Mouse (Mus musculus): ENCODE results near the gene Mark3. TPM values are rescaled to one million over a fixed set of nuclear protein-coding genes. Genes with fewer than 3 reads are reported as not detected.

The Mark3 gene
- polyA plus RNA-seq, 1 experiment from 2014 or later: 75.6 TPM

GRCm38 (mm10) chr12:111694271-111694781, 120.0 kb downstream of the Mark3 start:
- H3K4me2 ChIP-seq (replicated peaks): peak overlapping the region; percentile 48
- no peaks in the 10 kb centered on the region for H3K27me3 ChIP-seq
- 2% methylated on average over 12 of the region's 12 CpGs for WGBS
- peak overlapping the region; percentile 99 for H3K27ac ChIP-seq (replicated peaks)
- peak overlapping the region; percentile 13 for H3K4me3 ChIP-seq
- peak; percentile 7 for ATAC-seq (ENCODE audit: low FRiP score, low read depth)
- H3K9ac ChIP-seq (replicated peaks): peak overlapping the region; percentile 16
- no peaks in the 10 kb centered on the region for H3K36me3 ChIP-seq
- no peaks in the 10 kb centered on the region for H3K9me3 ChIP-seq
- peaks cover 65% of the 10 kb centered on the region for H3K4me1 ChIP-seq

- Histone ChIP-seq H3K27me3 (no peaks in the 10 kb centered on the region), H3K9me3 (no peaks in the 10 kb centered on the region), H3K27ac (replicated peaks) (peak overlapping the region; percentile 99), H3K36me3 (no peaks in the 10 kb centered on the region), H3K4me3 (peak overlapping the region; percentile 13; the same call in 1 of the 2 replicates), H3K4me2 (replicated peaks) (peak overlapping the region; percentile 48), H3K9ac (replicated peaks) (peak overlapping the region; percentile 16), H3K4me1 (peaks cover 62% of the 10 kb centered on the region)
- ATAC-seq (ENCODE audit: low FRiP score, low read depth): peak; percentile 42
- 27% methylated on average over 13 of the region's 13 CpGs for WGBS
Measured at GRCm38 (mm10) chr12:111694880-111695804, 120.8 kb downstream of the Mark3 start.

GRCm38 (mm10) chr12:111696239-111696638, 121.9 kb downstream of the Mark3 start:
- H3K9me3 ChIP-seq: no peaks in the 10 kb centered on the region
- no peaks in the 10 kb centered on the region for H3K36me3 ChIP-seq
- H3K27ac ChIP-seq (replicated peaks): peak overlapping the region; percentile 99
- 0 out of 2 replicates have a peak overlapping the region, but pooled peaks have one; percentile 12 for H3K9ac ChIP-seq (replicated peaks)
- no peak overlapping the region for H3K4me3 ChIP-seq
- WGBS: 17% methylated on average over 6 of the region's 6 CpGs
- H3K27me3 ChIP-seq: no peaks in the 10 kb centered on the region
- peaks cover 51% of the 10 kb centered on the region for H3K4me1 ChIP-seq
- ATAC-seq (ENCODE audit: low FRiP score, low read depth): no peak
- H3K4me2 ChIP-seq (replicated peaks): no peak overlapping the region

- H3K27me3 ChIP-seq: no peaks in the 10 kb centered on the region
- no peak for ATAC-seq (ENCODE audit: low FRiP score, low read depth)
- 0 out of 2 replicates have a peak overlapping the region, but pooled peaks have one; percentile 28 for H3K9ac ChIP-seq (replicated peaks)
- H3K9me3 ChIP-seq: no peaks in the 10 kb centered on the region
- 71% methylated on average over 4 of the region's 4 CpGs for WGBS
- H3K36me3 ChIP-seq: no peaks in the 10 kb centered on the region
- no peak overlapping the region for H3K27ac ChIP-seq (replicated peaks)
- peaks cover 36% of the 10 kb centered on the region for H3K4me1 ChIP-seq
- H3K4me2 ChIP-seq (replicated peaks): no peak overlapping the region
- no peak overlapping the region for H3K4me3 ChIP-seq
Measured at GRCm38 (mm10) chr12:111697708-111698107, 123.4 kb downstream of the Mark3 start.

GRCm38 (mm10) chr12:111698346-111698913, 124.1 kb downstream of the Mark3 start:
- H3K9ac ChIP-seq (replicated peaks): 0 out of 2 replicates have a peak overlapping the region, but pooled peaks have one; percentile 28
- H3K27me3 ChIP-seq: no peaks in the 10 kb centered on the region

GRCm38 (mm10) chr12:111699542-111699941, 125.2 kb downstream of the Mark3 start:
- Histone ChIP-seq H3K9ac (replicated peaks) (no peak overlapping the region), H3K27me3 (no peaks in the 10 kb centered on the region), H3K4me3 (no peak overlapping the region), H3K4me2 (replicated peaks) (no peak overlapping the region), H3K36me3 (no peaks in the 10 kb centered on the region), H3K4me1 (peaks cover 18% of the 10 kb centered on the region), H3K27ac (replicated peaks) (no peak overlapping the region), H3K9me3 (no peaks in the 10 kb centered on the region)
- ATAC-seq (ENCODE audit: low FRiP score, low read depth): no peak
- 80% methylated on average over 4 of the region's 4 CpGs for WGBS

More at GRCm38 (mm10) chr12:111698346-111698913, 124.1 kb downstream of the Mark3 start:
- Histone ChIP-seq H3K4me3 (no peak overlapping the region), H3K4me2 (replicated peaks) (no peak overlapping the region), H3K4me1 (peaks cover 29% of the 10 kb centered on the region), H3K36me3 (no peaks in the 10 kb centered on the region), H3K9me3 (no peaks in the 10 kb centered on the region), H3K27ac (replicated peaks) (no peak overlapping the region)
- no peak for ATAC-seq (ENCODE audit: low FRiP score, low read depth)
- WGBS: 90% methylated on average over 6 of the region's 6 CpGs

- Histone ChIP-seq H3K9me3 (no peaks in the 10 kb centered on the region), H3K27ac (replicated peaks) (no peak overlapping the region), H3K4me1 (peaks cover 3% of the 10 kb centered on the region), H3K9ac (replicated peaks) (0 out of 2 replicates have a peak overlapping the region, but pooled peaks have one; percentile 20), H3K27me3 (no peaks in the 10 kb centered on the region), H3K4me3 (no peak overlapping the region), H3K4me2 (replicated peaks) (no peak overlapping the region), H3K36me3 (peaks cover 6% of the 10 kb centered on the region; the same call in 1 of the 2 replicates)
- no peak for ATAC-seq (ENCODE audit: low FRiP score, low read depth)
- WGBS: 73% methylated on average over 9 of the region's 9 CpGs
Measured at GRCm38 (mm10) chr12:111700920-111701458, 126.7 kb downstream of the Mark3 start.

GRCm38 (mm10) chr12:111703301-111703700, 129.0 kb downstream of the Mark3 start:
- Histone ChIP-seq H3K4me2 (replicated peaks) (no peak overlapping the region), H3K9ac (replicated peaks) (no peak overlapping the region), H3K4me1 (no peaks in the 10 kb centered on the region; the same call in 1 of the 2 replicates), H3K36me3 (peaks cover 24% of the 10 kb centered on the region; the same call in 1 of the 2 replicates), H3K4me3 (no peak overlapping the region), H3K27ac (replicated peaks) (no peak overlapping the region), H3K9me3 (no peaks in the 10 kb centered on the region), H3K27me3 (no peaks in the 10 kb centered on the region)
- WGBS: 84% methylated on average over 3 of the region's 3 CpGs
- ATAC-seq (ENCODE audit: low FRiP score, low read depth): no peak

- no peaks in the 10 kb centered on the region for H3K27me3 ChIP-seq
- no peak overlapping the region for H3K4me2 ChIP-seq (replicated peaks)
- H3K4me3 ChIP-seq: no peak overlapping the region
- H3K9me3 ChIP-seq: no peaks in the 10 kb centered on the region
- H3K4me1 ChIP-seq: no peaks in the 10 kb centered on the region; the same call in 1 of the 2 replicates
- ATAC-seq (ENCODE audit: low FRiP score, low read depth): no peak
- 0 out of 2 replicates have a peak overlapping the region, but pooled peaks have one; percentile 11 for H3K27ac ChIP-seq (replicated peaks)
- H3K9ac ChIP-seq (replicated peaks): no peak overlapping the region
- WGBS: 65% methylated on average over 9 of the region's 9 CpGs
- H3K36me3 ChIP-seq: peaks cover 36% of the 10 kb centered on the region
Measured at GRCm38 (mm10) chr12:111704609-111705008, 130.3 kb downstream of the Mark3 start.

- H3K4me1 ChIP-seq: no peaks in the 10 kb centered on the region; the same call in 1 of the 2 replicates
- H3K27ac ChIP-seq (replicated peaks): no peak overlapping the region
- H3K9me3 ChIP-seq: no peaks in the 10 kb centered on the region
- no peak overlapping the region for H3K4me3 ChIP-seq
- H3K36me3 ChIP-seq: peaks cover 43% of the 10 kb centered on the region
- H3K4me2 ChIP-seq (replicated peaks): no peak overlapping the region
- H3K27me3 ChIP-seq: no peaks in the 10 kb centered on the region
- no peak overlapping the region for H3K9ac ChIP-seq (replicated peaks)
- WGBS: 82% methylated on average over 15 of the region's 15 CpGs
- ATAC-seq (ENCODE audit: low FRiP score, low read depth): no peak
Measured at GRCm38 (mm10) chr12:111705186-111705973, 131.1 kb downstream of the Mark3 start.

All from midbrain, embryonic 12.5 days (tissue).